Mouse (Mus musculus) lung, embryonic 15.5 days (tissue): ENCODE measurements around the gene Klk1b3. TPM values are rescaled to one million over a fixed set of nuclear protein-coding genes. Genes with fewer than 3 reads are reported as not detected.
A peak's percentile ranks its signal among the peaks of the same experiment; 100 is the strongest.
"Not testable (repeated sequence)": the region's sequence is repeated elsewhere in the genome, so short reads cannot be mapped to it uniquely, and the experiment has no call there.

Source experiments
- ATAC-seq: fragments of 200-750 bp; cut with Nextera tagmentation; 2 replicates; pipeline ENCODE4 v1.8.0; 2017; ENCODE audit warnings: moderate number of reproducible peaks, borderline replicate concordance; ENCODE audit not compliant: low FRiP score, low TSS enrichment; ENCODE audit errors: extremely low read depth
- H3K27ac ChIP-seq: fragments of 300-500 bp; sonication (generic); 2 replicates; pipeline ENCODE4 v1.5.1; 2015; ENCODE audit warnings: moderate library complexity, mild to moderate bottlenecking, inconsistent platforms
- H3K27me3 ChIP-seq: fragments of 300-500 bp; sonication (generic); 2 replicates; pipeline ENCODE4 v1.6.1; 2015; ENCODE audit warnings: inconsistent platforms
- H3K36me3 ChIP-seq: fragments of 300-500 bp; sonication (generic); 2 replicates; pipeline ENCODE4 v1.6.1; 2015; ENCODE audit warnings: inconsistent platforms
- H3K4me1 ChIP-seq: fragments of 300-500 bp; sonication (generic); 2 replicates; pipeline ENCODE4 v1.6.1; 2015; ENCODE audit warnings: inconsistent platforms
- H3K4me2 ChIP-seq: fragments of 300-500 bp; sonication (generic); 2 replicates; pipeline ENCODE4 v1.6.1; 2015; ENCODE audit warnings: inconsistent platforms, mild to moderate bottlenecking, moderate library complexity
- H3K4me3 ChIP-seq: fragments of 300-500 bp; sonication (generic); 2 replicates; pipeline ENCODE4 v1.5.1; 2015; ENCODE audit warnings: mild to moderate bottlenecking, inconsistent platforms
- H3K9ac ChIP-seq: fragments of 300-500 bp; sonication (generic); 2 replicates; pipeline ENCODE4 v1.6.1; 2015; ENCODE audit warnings: inconsistent platforms
- H3K9me3 ChIP-seq: fragments of 300-500 bp; sonication (generic); 2 replicates; pipeline ENCODE4 v1.6.1; 2016; ENCODE audit warnings: inconsistent platforms
- WGBS: fragments of 180-500 bp; shearing (Covaris S2); methylation state at CpG from one replicate; pipeline ENCODE4 v1.1.7; 2015; 5-methylcytosine and 5-hydroxymethylcytosine counted together
- polyA plus RNA-seq: library from polyadenylated mRNA; unstranded; fragments of >200 nt; fragmentation: Nextera tagmentation; extraction: Ambion mirVana; gene quantifications from 2 replicates; pipeline ENCODE4 v1.2.1, GENCODE M21; 2015

The Klk1b3 gene
- polyA plus RNA-seq = not detected in 2 replicates

- no peak for ATAC-seq
- WGBS = 52% methylated on average over 3 of the region's 3 CpGs
- no peaks in the 10 kb centered on the region for H3K4me1 ChIP-seq
These were observed at the start of gene Klk1b3 for GRCm38 (mm10) chr7:44197891-44198290. Klk1b3 (plus strand) TSS chr7:44198191.

GRCm38 (mm10) chr7:44179299-44180045, 18.5 kb upstream of the Klk1b3 start:
- H3K27me3 ChIP-seq = no peaks in the 10 kb centered on the region
- no peak overlapping the region for H3K4me2 ChIP-seq
- ATAC-seq = no peak
- no peak overlapping the region for H3K9ac ChIP-seq
- H3K9me3 ChIP-seq = no peaks in the 10 kb centered on the region
- no peaks in the 10 kb centered on the region for H3K4me1 ChIP-seq
- WGBS = 61% methylated on average over 9 of the region's 9 CpGs
- H3K27ac ChIP-seq = no peak overlapping the region
- H3K4me3 ChIP-seq = no peak overlapping the region
- no peaks in the 10 kb centered on the region for H3K36me3 ChIP-seq

More at GRCm38 (mm10) chr7:44197891-44198290, at the start of gene Klk1b3:
- Histone ChIP-seq H3K27ac (no peak within 1 kb of the TSS), H3K9me3 (no peaks in the 10 kb centered on the region), H3K27me3 (no peaks in the 10 kb centered on the region), H3K4me2 (no peak within 1 kb of the TSS), H3K36me3 (no peaks in the 10 kb centered on the region), H3K9ac (no peak within 1 kb of the TSS), H3K4me3 (no peak within 1 kb of the TSS)

GRCm38 (mm10) chr7:44186516-44186915, 11.5 kb upstream of the Klk1b3 start:
- not testable (repeated sequence) for H3K4me3 ChIP-seq, H3K27ac ChIP-seq, H3K4me2 ChIP-seq, ATAC-seq, H3K9me3 ChIP-seq, H3K27me3 ChIP-seq, H3K4me1 ChIP-seq, H3K36me3 ChIP-seq, H3K9ac ChIP-seq
- 51% methylated on average over 8 of the region's 8 CpGs for WGBS

GRCm38 (mm10) chr7:44187936-44188335, 10.1 kb upstream of the Klk1b3 start, which contains the start of gene Klk1b24:
Klk1b24 (plus strand) TSS chr7:44188236.
- not testable (repeated sequence) for H3K4me3 ChIP-seq, H3K36me3 ChIP-seq, H3K9ac ChIP-seq, H3K9me3 ChIP-seq, H3K4me2 ChIP-seq, H3K27ac ChIP-seq, ATAC-seq, H3K4me1 ChIP-seq, H3K27me3 ChIP-seq

- not testable (repeated sequence) for ATAC-seq, H3K36me3 ChIP-seq, H3K9me3 ChIP-seq, H3K9ac ChIP-seq, H3K27me3 ChIP-seq, H3K4me2 ChIP-seq, H3K27ac ChIP-seq, H3K4me1 ChIP-seq, H3K4me3 ChIP-seq
- WGBS = 86% methylated on average over 1 of the region's 1 CpGs
These were observed 4.5 kb upstream of the Klk1b3 start for GRCm38 (mm10) chr7:44193466-44193865.

GRCm38 (mm10) chr7:44207135-44207534, 9.1 kb downstream of the Klk1b3 start, which contains the start of gene Klk1b4:
Klk1b4 (plus strand) TSS chr7:44207435.
- H3K4me2 ChIP-seq, H3K9ac ChIP-seq, H3K9me3 ChIP-seq, H3K4me3 ChIP-seq, H3K36me3 ChIP-seq, ATAC-seq, H3K4me1 ChIP-seq, H3K27me3 ChIP-seq, H3K27ac ChIP-seq: not testable (repeated sequence)
- WGBS = 31% methylated on average over 3 of the region's 3 CpGs

GRCm38 (mm10) chr7:44208307-44208706, 10.3 kb downstream of the Klk1b3 start:
- no peaks in the 10 kb centered on the region for H3K27me3 ChIP-seq
- ATAC-seq = no peak

GRCm38 (mm10) chr7:44215645-44216044, 17.7 kb downstream of the Klk1b3 start, which contains the start of gene Klk1b5:
Klk1b5 (plus strand) TSS chr7:44215945.
- Histone ChIP-seq H3K36me3 (no peaks in the 10 kb centered on the region), H3K4me3 (no peak within 1 kb of the TSS), H3K27ac (no peak within 1 kb of the TSS), H3K4me1 (no peaks in the 10 kb centered on the region), H3K27me3 (no peaks in the 10 kb centered on the region), H3K9me3 (no peaks in the 10 kb centered on the region), H3K9ac (no peak within 1 kb of the TSS), H3K4me2 (no peak within 1 kb of the TSS)
- 71% methylated on average over 1 of the region's 1 CpGs for WGBS
- no peak for ATAC-seq

More at GRCm38 (mm10) chr7:44208307-44208706, 10.3 kb downstream of the Klk1b3 start:
- H3K9ac ChIP-seq = no peak overlapping the region
- H3K36me3 ChIP-seq = no peaks in the 10 kb centered on the region
- no peak overlapping the region for H3K27ac ChIP-seq
- no peaks in the 10 kb centered on the region for H3K4me1 ChIP-seq
- H3K4me2 ChIP-seq = no peak overlapping the region
- H3K4me3 ChIP-seq = no peak overlapping the region
- WGBS = 79% methylated on average over 3 of the region's 3 CpGs
- H3K9me3 ChIP-seq = no peaks in the 10 kb centered on the region

GRCm38 (mm10) chr7:44221601-44222000, 23.6 kb downstream of the Klk1b3 start:
- not testable (repeated sequence) for H3K27me3 ChIP-seq, H3K36me3 ChIP-seq, ATAC-seq, H3K9me3 ChIP-seq, H3K27ac ChIP-seq, H3K9ac ChIP-seq, H3K4me3 ChIP-seq, H3K4me2 ChIP-seq, H3K4me1 ChIP-seq
- 59% methylated on average over 8 of the region's 10 CpGs for WGBS

GRCm38 (mm10) chr7:44222335-44222734, 24.3 kb downstream of the Klk1b3 start:
- not testable (repeated sequence) for ATAC-seq, H3K36me3 ChIP-seq, H3K9me3 ChIP-seq, H3K4me1 ChIP-seq, H3K27ac ChIP-seq, H3K27me3 ChIP-seq, H3K9ac ChIP-seq, H3K4me3 ChIP-seq, H3K4me2 ChIP-seq
- 55% methylated on average over 6 of the region's 6 CpGs for WGBS

- Histone ChIP-seq H3K27me3 (no peaks in the 10 kb centered on the region), H3K4me1 (no peaks in the 10 kb centered on the region), H3K27ac (no peak within 1 kb of the TSS), H3K36me3 (no peaks in the 10 kb centered on the region), H3K9ac (no peak within 1 kb of the TSS), H3K4me2 (no peak within 1 kb of the TSS), H3K4me3 (no peak within 1 kb of the TSS), H3K9me3 (no peaks in the 10 kb centered on the region)
- 42% methylated on average over 1 of the region's 1 CpGs for WGBS
- ATAC-seq = no peak
These were observed 27.1 kb downstream of the Klk1b3 start, which contains the start of gene Klk1 for GRCm38 (mm10) chr7:44225076-44225475. Klk1 (plus strand) TSS chr7:44225360.

GRCm38 (mm10) chr7:44235909-44236308, 37.9 kb downstream of the Klk1b3 start, which contains the start of gene Gm36864:
Gm36864 (plus strand) TSS chr7:44236177.
- peak; percentile 46; the same call in 1 of the 2 replicates for ATAC-seq
- Histone ChIP-seq H3K9ac (no peak within 1 kb of the TSS), H3K4me1 (no peaks in the 10 kb centered on the region), H3K4me2 (no peak within 1 kb of the TSS), H3K27ac (no peak within 1 kb of the TSS), H3K27me3 (no peaks in the 10 kb centered on the region), H3K36me3 (no peaks in the 10 kb centered on the region), H3K4me3 (no peak within 1 kb of the TSS), H3K9me3 (no peaks in the 10 kb centered on the region)
- WGBS = 67% methylated on average over 3 of the region's 3 CpGs
